Mouse (Mus musculus) myocyte (in vitro differentiated cells): ENCODE measurements around the gene Wdpcp.

Experiments
- E2F4 ChIP-seq: IDR thresholded peaks from one replicate; pipeline ENCODE4 v1.6.1; 2011; ENCODE audit warnings: mild to moderate bottlenecking, control low read depth, moderate library complexity; ENCODE audit not compliant: insufficient read depth
- MAX ChIP-seq: IDR thresholded peaks from one replicate; pipeline ENCODE4 v1.6.1; 2011; ENCODE audit warnings: low read depth, mild to moderate bottlenecking, control low read depth
- POLR2A ChIP-seq: IDR thresholded peaks from one replicate; pipeline ENCODE4 v1.6.1; 2011; ENCODE audit warnings: low read depth, mild to moderate bottlenecking, control low read depth, moderate library complexity; ENCODE audit not compliant: insufficient read length
- POLR2AphosphoS2 ChIP-seq: IDR thresholded peaks from one replicate; pipeline ENCODE4 v1.6.1; 2011; ENCODE audit warnings: low read depth, control low read depth; ENCODE audit not compliant: insufficient read length
- TCF12 ChIP-seq: IDR thresholded peaks from one replicate; pipeline ENCODE4 v1.6.1; 2011; ENCODE audit warnings: mild to moderate bottlenecking, control low read depth; ENCODE audit not compliant: poor library complexity, insufficient read depth, severe bottlenecking

DNA sequence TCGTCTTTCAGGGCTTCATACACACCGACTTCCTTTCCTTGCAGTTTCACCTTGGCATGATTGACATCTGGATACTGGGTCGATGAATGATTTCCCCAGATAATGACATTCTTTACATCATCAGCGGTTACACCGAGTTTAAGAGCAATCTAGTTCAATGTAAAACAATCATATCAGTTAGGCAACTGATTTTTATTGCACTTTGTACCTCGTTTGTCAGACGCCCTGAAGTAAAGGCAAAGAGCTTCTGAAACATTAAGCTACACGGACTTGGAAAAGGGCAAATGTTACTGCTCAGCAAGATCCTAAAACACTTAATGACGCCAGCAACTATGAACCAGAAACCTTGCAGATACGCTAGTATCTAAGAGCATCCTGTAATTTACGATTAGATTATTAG lies 12.3 kb upstream of the Wdpcp start:
- TF ChIP-seq E2F4 (no peak), POLR2A (no peak), MAX (no peak), TCF12 (no peak), POLR2AphosphoS2 (no peak)
